Mouse (Mus musculus) erythroblast, embryonic 14.5 days (primary cell): ENCODE measurements around the gene Tmem273. TPM values are rescaled to one million over a fixed set of nuclear protein-coding genes. Genes with fewer than 3 reads are reported as not detected.

ENCODE experiments used
- H3K27me3 ChIP-seq: 2 replicates; pipeline ENCODE4 v1.6.1; 2012; ENCODE audit warnings: inconsistent platforms; ENCODE audit not compliant: control insufficient read depth
- H3K36me3 ChIP-seq: 2 replicates; pipeline ENCODE4 v1.6.1; 2012; ENCODE audit warnings: mild to moderate bottlenecking, inconsistent platforms; ENCODE audit not compliant: control insufficient read depth
- H3K4me1 ChIP-seq: 2 replicates; pipeline ENCODE4 v1.6.1; 2012; ENCODE audit warnings: inconsistent platforms; ENCODE audit not compliant: control insufficient read depth
- H3K4me3 ChIP-seq: replicated peaks from 2 replicates; pipeline ENCODE3; 2012; ENCODE audit warnings: moderate library complexity, mild to moderate bottlenecking, inconsistent platforms
- H3K9me3 ChIP-seq: 2 replicates; pipeline ENCODE4 v1.6.1; 2012; ENCODE audit warnings: low read length, inconsistent platforms, mixed read lengths; ENCODE audit not compliant: control insufficient read depth
- GATA1 ChIP-seq: IDR thresholded peaks from 2 replicates; pipeline ENCODE4 v1.6.1; 2012; ENCODE audit warnings: low read length, inconsistent platforms, mixed read lengths
- TAL1 ChIP-seq: IDR thresholded peaks from 3 replicates; pipeline ENCODE4 v1.6.1; 2012; ENCODE audit warnings: low read length, inconsistent platforms, mixed read lengths
- polyA plus RNA-seq: library from polyadenylated mRNA; stranded (reverse); fragments of >175 nt; gene quantifications from 2 replicates; pipeline ENCODE4 v1.2.3, GENCODE M21; 2012

Tmem273 gene
- polyA plus RNA-seq: not detected in 2 replicates

- Histone ChIP-seq H3K4me3 (no peak within 1 kb of the TSS), H3K9me3 (no peaks in the 10 kb centered on the region), H3K4me1 (no peaks in the 10 kb centered on the region), H3K36me3 (no peaks in the 10 kb centered on the region), H3K27me3 (no peaks in the 10 kb centered on the region)
- no peak for TF ChIP-seq TAL1
- TF ChIP-seq GATA1: no peak
Observed at GRCm38 (mm10) chr14:32785556-32786130, at the start of gene Tmem273. Gene Tmem273, plus strand, starts transcription at chr14:32785963.

- H3K27me3 ChIP-seq: no peaks in the 10 kb centered on the region
- TF ChIP-seq TAL1: no peak
- TF ChIP-seq GATA1: no peak
- H3K36me3 ChIP-seq: no peaks in the 10 kb centered on the region
- H3K4me3 ChIP-seq: no peak overlapping the region
- H3K4me1 ChIP-seq: no peaks in the 10 kb centered on the region
- H3K9me3 ChIP-seq: no peaks in the 10 kb centered on the region
Observed at GRCm38 (mm10) chr14:32736561-32736960, 49.2 kb upstream of the Tmem273 start.

- H3K9me3 ChIP-seq: no peaks in the 10 kb centered on the region
- no peak for TF ChIP-seq TAL1
- no peak for TF ChIP-seq GATA1
Observed at GRCm38 (mm10) chr14:32738586-32738985, 47.2 kb upstream of the Tmem273 start.

GRCm38 (mm10) chr14:32748519-32748918 lies 37.2 kb upstream of the Tmem273 start:
- no peaks in the 10 kb centered on the region for H3K36me3 ChIP-seq
- no peak overlapping the region for H3K4me3 ChIP-seq
- TF ChIP-seq GATA1: no peak
- TF ChIP-seq TAL1: no peak
- H3K9me3 ChIP-seq: no peaks in the 10 kb centered on the region; the same call in 1 of the 2 replicates
- H3K27me3 ChIP-seq: no peaks in the 10 kb centered on the region
- H3K4me1 ChIP-seq: no peaks in the 10 kb centered on the region

More at GRCm38 (mm10) chr14:32738586-32738985, 47.2 kb upstream of the Tmem273 start:
- Histone ChIP-seq H3K4me3 (no peak overlapping the region), H3K4me1 (no peaks in the 10 kb centered on the region), H3K27me3 (no peaks in the 10 kb centered on the region), H3K36me3 (no peaks in the 10 kb centered on the region)

- no peaks in the 10 kb centered on the region; the same call in 1 of the 2 replicates for H3K9me3 ChIP-seq
- no peak overlapping the region for H3K4me3 ChIP-seq
- no peak for TF ChIP-seq TAL1
- H3K4me1 ChIP-seq: no peaks in the 10 kb centered on the region
- H3K36me3 ChIP-seq: no peaks in the 10 kb centered on the region
- no peaks in the 10 kb centered on the region for H3K27me3 ChIP-seq
Observed at GRCm38 (mm10) chr14:32750727-32751126, 35.0 kb upstream of the Tmem273 start.

GRCm38 (mm10) chr14:32754286-32754685 lies 31.5 kb upstream of the Tmem273 start:
- Histone ChIP-seq H3K9me3 (no peaks in the 10 kb centered on the region), H3K4me3 (no peak overlapping the region), H3K4me1 (no peaks in the 10 kb centered on the region), H3K27me3 (no peaks in the 10 kb centered on the region), H3K36me3 (no peaks in the 10 kb centered on the region)
- TF ChIP-seq TAL1 (no peak), GATA1 (no peak)

- no peak for TF ChIP-seq GATA1
- no peak for TF ChIP-seq TAL1
- H3K4me1 ChIP-seq: no peaks in the 10 kb centered on the region
- no peaks in the 10 kb centered on the region for H3K9me3 ChIP-seq
- H3K4me3 ChIP-seq: no peak overlapping the region
- no peaks in the 10 kb centered on the region for H3K36me3 ChIP-seq
- no peaks in the 10 kb centered on the region for H3K27me3 ChIP-seq
Observed at GRCm38 (mm10) chr14:32762177-32762576, 23.6 kb upstream of the Tmem273 start.

GRCm38 (mm10) chr14:32770563-32770962 lies 15.2 kb upstream of the Tmem273 start:
- TF ChIP-seq GATA1 (no peak), TAL1 (no peak)
- H3K27me3 ChIP-seq: no peaks in the 10 kb centered on the region
- H3K9me3 ChIP-seq: no peaks in the 10 kb centered on the region
- H3K4me1 ChIP-seq: no peaks in the 10 kb centered on the region
- no peak overlapping the region for H3K4me3 ChIP-seq
- H3K36me3 ChIP-seq: no peaks in the 10 kb centered on the region

- TF ChIP-seq TAL1 (no peak), GATA1 (no peak)
- H3K9me3 ChIP-seq: no peaks in the 10 kb centered on the region
- no peaks in the 10 kb centered on the region for H3K36me3 ChIP-seq
- no peaks in the 10 kb centered on the region for H3K27me3 ChIP-seq
- H3K4me1 ChIP-seq: no peaks in the 10 kb centered on the region
- no peak overlapping the region for H3K4me3 ChIP-seq
Observed at GRCm38 (mm10) chr14:32772085-32772484, 13.7 kb upstream of the Tmem273 start.

- Histone ChIP-seq H3K4me3 (no peak overlapping the region), H3K36me3 (no peaks in the 10 kb centered on the region), H3K27me3 (no peaks in the 10 kb centered on the region), H3K4me1 (no peaks in the 10 kb centered on the region), H3K9me3 (no peaks in the 10 kb centered on the region)
- TF ChIP-seq GATA1 (no peak), TAL1 (no peak)
Observed at GRCm38 (mm10) chr14:32772791-32773190, 13.0 kb upstream of the Tmem273 start.
